Mouse (Mus musculus) myocyte (in vitro differentiated cells): ENCODE measurements at regions not wholly inside any gene's neighbourhood (a gene's known extent, or its start where the extent isn't known, plus 50 kb on each side); places are given as distances from the start of the nearest gene placed in this dataset.
A peak's percentile ranks its signal among the peaks of the same experiment; 100 is the strongest.

Experiments
- H3K27me3 ChIP-seq: one replicate; pipeline ENCODE4 v1.6.1; 2011; ENCODE audit not compliant: control insufficient read depth, insufficient read depth, insufficient read length
- H3K36me3 ChIP-seq: one replicate; pipeline ENCODE4 v1.6.1; 2011; ENCODE audit not compliant: control insufficient read depth, insufficient read depth
- H3K4me2 ChIP-seq: one replicate; pipeline ENCODE4 v1.6.1; 2011; ENCODE audit warnings: low read depth, control low read depth
- H3K4me3 ChIP-seq: one replicate; pipeline ENCODE4 v1.5.1; 2011; ENCODE audit warnings: mild to moderate bottlenecking, control low read depth, moderate library complexity
- H3K79me2 ChIP-seq: one replicate; pipeline ENCODE4 v1.6.1; 2011; ENCODE audit not compliant: control insufficient read depth, insufficient read depth
- H3ac ChIP-seq: one replicate; pipeline ENCODE4 v1.6.1; 2011; ENCODE audit not compliant: control insufficient read depth, insufficient read length
- CEBPB ChIP-seq: IDR thresholded peaks from 2 replicates; pipeline ENCODE4 v1.6.1; 2011; ENCODE audit warnings: mild to moderate bottlenecking, moderate library complexity; ENCODE audit not compliant: poor library complexity, insufficient read depth, severe bottlenecking
- E2F4 ChIP-seq: IDR thresholded peaks from one replicate; pipeline ENCODE4 v1.6.1; 2011; ENCODE audit warnings: mild to moderate bottlenecking, control low read depth, moderate library complexity; ENCODE audit not compliant: insufficient read depth
- MAX ChIP-seq: IDR thresholded peaks from one replicate; pipeline ENCODE4 v1.6.1; 2011; ENCODE audit warnings: low read depth, mild to moderate bottlenecking, control low read depth
- MYOD1 ChIP-seq, 3 experiments: IDR thresholded peaks; one replicate each; pipeline ENCODE4 v1.6.1; 2011; ENCODE audit warnings: control low read depth in 2 of 3, low read depth in 2 of 3, mild to moderate bottlenecking in 2 of 3, moderate library complexity in 1 of 3; ENCODE audit not compliant: insufficient read length in 2 of 3, control insufficient read depth in 1 of 3
- MYOG ChIP-seq, 3 experiments: IDR thresholded peaks; one replicate each; pipeline ENCODE4 v1.6.1; 2011; ENCODE audit warnings: control low read depth in 2 of 3, low read depth in 2 of 3, mild to moderate bottlenecking in 2 of 3; ENCODE audit not compliant: insufficient read length in 2 of 3, control insufficient read depth in 1 of 3, insufficient read depth in 1 of 3
- POLR2A ChIP-seq: IDR thresholded peaks from one replicate; pipeline ENCODE4 v1.6.1; 2011; ENCODE audit warnings: low read depth, mild to moderate bottlenecking, control low read depth, moderate library complexity; ENCODE audit not compliant: insufficient read length
- POLR2AphosphoS2 ChIP-seq: IDR thresholded peaks from one replicate; pipeline ENCODE4 v1.6.1; 2011; ENCODE audit warnings: low read depth, control low read depth; ENCODE audit not compliant: insufficient read length
- REST ChIP-seq: IDR thresholded peaks from one replicate; pipeline ENCODE4 v1.6.1; 2011; ENCODE audit warnings: mild to moderate bottlenecking, control low read depth, moderate library complexity; ENCODE audit not compliant: insufficient read depth, insufficient read length
- SRF ChIP-seq: IDR thresholded peaks from one replicate; pipeline ENCODE4 v1.6.1; 2011; ENCODE audit warnings: low read depth; ENCODE audit not compliant: control insufficient read depth, insufficient read length
- TCF12 ChIP-seq: IDR thresholded peaks from one replicate; pipeline ENCODE4 v1.6.1; 2011; ENCODE audit warnings: mild to moderate bottlenecking, control low read depth; ENCODE audit not compliant: poor library complexity, insufficient read depth, severe bottlenecking
- TCF3 ChIP-seq: IDR thresholded peaks from one replicate; pipeline ENCODE4 v1.6.1; 2011; ENCODE audit warnings: low read depth, control low read depth; ENCODE audit not compliant: insufficient read length
- USF1 ChIP-seq: IDR thresholded peaks from one replicate; pipeline ENCODE4 v1.6.1; 2011; ENCODE audit warnings: low read depth, mild to moderate bottlenecking, control low read depth, moderate library complexity

GRCm38 (mm10) chr11:85989536-85989935 is 103.3 kb downstream of the Tbx4 start:
- no peaks in the 10 kb centered on the region for H3K79me2 ChIP-seq
- H3K4me3 ChIP-seq = no peak overlapping the region
- no peak for TF ChIP-seq MAX
- no peak for TF ChIP-seq MYOD1 (IDR thresholded peaks at IDR 0.05; ENCODE audit: control insufficient read depth in 1 of 3, insufficient read length in 2 of 3, low read depth in 2 of 3)
- no peak for TF ChIP-seq REST
- no peak for TF ChIP-seq TCF3
- no peak for TF ChIP-seq MYOG (IDR thresholded peaks at IDR 0.05; ENCODE audit: control insufficient read depth in 1 of 3, insufficient read depth in 1 of 3, insufficient read length in 2 of 3, low read depth in 2 of 3)
- TF ChIP-seq SRF = no peak
- no peak for TF ChIP-seq TCF12
- no peak for TF ChIP-seq E2F4
- TF ChIP-seq USF1 = no peak
- TF ChIP-seq POLR2AphosphoS2 = no peak
- H3K36me3 ChIP-seq = no peaks in the 10 kb centered on the region
- no peak overlapping the region for H3ac ChIP-seq
- no peaks in the 10 kb centered on the region for H3K27me3 ChIP-seq
- peak overlapping the region; percentile 66 for H3K4me2 ChIP-seq

DNA sequence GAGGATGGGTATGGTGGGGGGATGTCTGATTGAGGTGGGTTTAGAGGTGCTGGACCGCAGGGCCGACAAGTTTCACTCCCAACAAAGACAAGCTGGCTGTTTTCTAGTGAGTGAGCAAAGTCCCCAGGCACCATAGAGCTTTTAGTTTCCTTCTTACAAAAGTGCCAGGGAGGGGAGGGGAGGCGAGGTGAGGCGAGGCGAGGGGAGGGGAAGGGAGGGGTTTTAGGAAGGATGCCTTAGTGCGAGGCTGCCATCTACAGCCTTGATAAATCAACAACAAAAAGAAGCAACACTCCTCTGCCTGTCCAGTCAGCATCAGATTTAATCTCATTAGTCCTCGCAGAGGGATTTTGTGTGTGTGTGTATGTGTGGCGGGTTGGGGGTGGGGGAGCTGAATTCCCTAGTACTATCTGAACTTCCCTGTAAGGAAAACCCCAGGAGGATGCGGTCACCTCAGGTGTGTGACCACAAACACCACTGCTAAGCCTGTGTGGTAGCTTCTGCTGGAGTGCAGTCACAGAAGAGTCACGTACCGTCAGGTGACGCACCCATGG is 103.8 kb downstream of the Tbx4 start:
- TF ChIP-seq MAX = no peak
- TF ChIP-seq SRF = no peak
- no peak for TF ChIP-seq MYOG (IDR thresholded peaks at IDR 0.05; ENCODE audit: control insufficient read depth in 1 of 3, insufficient read depth in 1 of 3, insufficient read length in 2 of 3, low read depth in 2 of 3)
- no peak for TF ChIP-seq CEBPB
- TF ChIP-seq REST = no peak
- TF ChIP-seq POLR2AphosphoS2 = no peak
- no peak for TF ChIP-seq TCF12
- TF ChIP-seq MYOD1 (IDR thresholded peaks at IDR 0.05; ENCODE audit: control insufficient read depth in 1 of 3, insufficient read length in 2 of 3, low read depth in 2 of 3) = no peak
- TF ChIP-seq POLR2A = no peak
- no peak for TF ChIP-seq TCF3
- no peak for TF ChIP-seq USF1
- TF ChIP-seq E2F4 = no peak
- peak overlapping the region; percentile 66 for H3K4me2 ChIP-seq
- H3K27me3 ChIP-seq = no peaks in the 10 kb centered on the region
- H3ac ChIP-seq = no peak overlapping the region
- H3K4me3 ChIP-seq = no peak overlapping the region
- no peaks in the 10 kb centered on the region for H3K36me3 ChIP-seq
- no peaks in the 10 kb centered on the region for H3K79me2 ChIP-seq

DNA sequence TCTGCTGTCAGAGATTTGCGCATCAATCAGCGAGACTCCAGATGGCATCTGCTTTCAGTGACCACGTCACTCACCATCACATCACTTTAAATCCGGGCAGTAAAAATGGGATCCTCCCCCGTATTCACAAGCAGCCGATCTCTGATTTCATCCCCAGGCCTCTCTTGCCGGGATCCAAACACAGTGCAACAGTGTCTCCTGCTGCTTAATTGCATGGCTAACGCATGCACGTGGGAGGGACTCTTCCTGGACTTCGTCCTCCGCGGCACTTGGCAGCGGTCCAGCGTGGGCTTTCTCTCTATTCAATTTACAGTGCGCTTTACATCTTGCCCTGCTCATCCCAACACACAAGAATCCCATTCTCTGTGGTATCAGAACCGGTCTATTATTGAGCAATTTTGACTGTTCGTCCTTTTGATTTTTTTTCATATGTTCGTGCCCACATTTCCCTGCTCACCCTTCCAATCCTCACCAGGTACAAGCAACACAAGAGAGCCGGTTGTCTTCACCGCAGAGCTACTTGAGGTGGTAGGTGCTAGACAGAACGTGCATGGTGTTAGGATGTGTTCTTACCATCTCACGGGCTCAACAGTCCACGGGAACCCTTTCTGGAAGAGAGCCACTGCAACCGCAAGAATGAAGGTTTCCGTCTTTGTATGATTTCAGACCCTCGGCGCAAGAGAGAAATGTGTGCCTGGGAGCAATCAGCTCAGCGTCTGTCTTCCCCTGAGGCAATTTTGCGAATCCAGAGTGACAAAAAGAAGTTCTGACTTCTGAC is 109.3 kb downstream of the Tbx4 start:
- H3ac ChIP-seq = no peak overlapping the region
- no peak overlapping the region for H3K4me3 ChIP-seq
- TF ChIP-seq REST (no peak), SRF (no peak), MYOD1 (IDR thresholded peaks at IDR 0.05; ENCODE audit: control insufficient read depth in 1 of 3, insufficient read length in 2 of 3, low read depth in 2 of 3) (peak in 1 of 3 experiments; percentile 13), USF1 (no peak), MAX (no peak), POLR2AphosphoS2 (no peak), POLR2A (no peak), TCF12 (no peak)
- H3K4me2 ChIP-seq = peak overlapping the region; percentile 65
- no peaks in the 10 kb centered on the region for H3K27me3 ChIP-seq
- H3K36me3 ChIP-seq = no peaks in the 10 kb centered on the region
- no peaks in the 10 kb centered on the region for H3K79me2 ChIP-seq

- Histone ChIP-seq H3K27me3 (no peaks in the 10 kb centered on the region), H3K4me3 (no peak overlapping the region), H3K4me2 (no peak overlapping the region), H3K36me3 (no peaks in the 10 kb centered on the region), H3ac (no peak overlapping the region), H3K79me2 (no peaks in the 10 kb centered on the region)
- TF ChIP-seq POLR2AphosphoS2 (no peak), POLR2A (no peak), REST (no peak), USF1 (no peak), MYOG (IDR thresholded peaks at IDR 0.05; ENCODE audit: control insufficient read depth in 1 of 3, insufficient read depth in 1 of 3, insufficient read length in 2 of 3, low read depth in 2 of 3) (no peak), SRF (no peak), CEBPB (no peak), TCF3 (no peak), MYOD1 (IDR thresholded peaks at IDR 0.05; ENCODE audit: control insufficient read depth in 1 of 3, insufficient read length in 2 of 3, low read depth in 2 of 3) (no peak), MAX (no peak), E2F4 (no peak), TCF12 (no peak)
Measured at GRCm38 (mm10) chr11:85996686-85997085, 110.5 kb downstream of the Tbx4 start.

DNA sequence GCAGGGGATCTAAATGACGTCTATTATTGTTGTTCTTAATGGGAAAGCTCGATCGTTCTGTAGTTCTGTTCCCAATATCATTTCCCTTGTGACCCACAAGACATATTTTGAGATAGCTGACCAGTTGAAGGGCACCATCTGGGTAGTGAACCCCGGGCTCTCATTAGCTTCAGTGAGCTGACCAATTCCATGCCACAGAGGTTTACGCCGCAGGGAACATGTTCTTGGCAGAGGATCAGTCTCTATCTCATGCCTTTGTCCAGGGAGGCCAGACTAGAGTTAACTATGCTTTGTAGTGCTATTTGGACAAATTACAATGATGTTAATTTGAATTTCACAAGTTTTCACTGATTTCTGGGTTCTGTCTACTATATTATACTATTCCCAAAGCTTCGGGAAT is 117.1 kb downstream of the Tbx4 start:
- Histone ChIP-seq H3ac (no peak overlapping the region), H3K4me2 (no peak overlapping the region), H3K27me3 (no peaks in the 10 kb centered on the region), H3K36me3 (no peaks in the 10 kb centered on the region), H3K79me2 (no peaks in the 10 kb centered on the region), H3K4me3 (no peak overlapping the region)
- TF ChIP-seq MAX (no peak), POLR2AphosphoS2 (no peak), SRF (no peak), POLR2A (no peak), MYOD1 (IDR thresholded peaks at IDR 0.05; ENCODE audit: control insufficient read depth in 1 of 3, insufficient read length in 2 of 3, low read depth in 2 of 3) (no peak), E2F4 (no peak), MYOG (IDR thresholded peaks at IDR 0.05; ENCODE audit: control insufficient read depth in 1 of 3, insufficient read depth in 1 of 3, insufficient read length in 2 of 3, low read depth in 2 of 3) (no peak), CEBPB (no peak), TCF12 (no peak), USF1 (no peak), TCF3 (no peak), REST (no peak)
